Mouse (Mus musculus): ENCODE results near the gene Eif3m. TPM values are rescaled to one million over a fixed set of nuclear protein-coding genes. Genes with fewer than 3 reads are reported as not detected.
"Not testable (repeated sequence)": the region's sequence is repeated elsewhere in the genome, so short reads cannot be mapped to it uniquely, and the experiment has no call there.

The Eif3m gene
- total RNA-seq (2022), result 100 to 1,000 TPM in 3 of 4 experiments, 10 to 100 TPM in 1; 97.1 to 112 (median 104) TPM

DNA sequence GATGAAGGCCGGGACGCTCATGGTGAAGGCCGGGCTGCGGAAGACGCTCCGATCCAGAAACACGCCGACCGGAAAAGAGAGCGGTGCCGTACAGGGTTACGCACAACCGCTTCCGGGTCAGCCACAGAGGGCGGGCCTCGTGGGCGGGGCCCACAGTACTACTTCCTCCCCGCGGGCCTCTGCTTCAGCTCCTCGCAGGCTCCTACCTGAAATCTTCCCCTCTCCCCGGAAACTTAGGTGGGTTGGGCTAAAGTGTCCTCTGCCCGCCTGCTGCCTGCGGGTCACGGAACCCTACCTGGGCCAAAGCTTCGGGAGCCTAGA, at the start of gene Eif3m:
Gene Eif3m, minus strand, starts transcription at position 114 of the 321 bp plus-strand sequence.
- DNase-seq (ENCODE audit: low spot score in 2 of 2), result peak; percentile 90

DNA sequence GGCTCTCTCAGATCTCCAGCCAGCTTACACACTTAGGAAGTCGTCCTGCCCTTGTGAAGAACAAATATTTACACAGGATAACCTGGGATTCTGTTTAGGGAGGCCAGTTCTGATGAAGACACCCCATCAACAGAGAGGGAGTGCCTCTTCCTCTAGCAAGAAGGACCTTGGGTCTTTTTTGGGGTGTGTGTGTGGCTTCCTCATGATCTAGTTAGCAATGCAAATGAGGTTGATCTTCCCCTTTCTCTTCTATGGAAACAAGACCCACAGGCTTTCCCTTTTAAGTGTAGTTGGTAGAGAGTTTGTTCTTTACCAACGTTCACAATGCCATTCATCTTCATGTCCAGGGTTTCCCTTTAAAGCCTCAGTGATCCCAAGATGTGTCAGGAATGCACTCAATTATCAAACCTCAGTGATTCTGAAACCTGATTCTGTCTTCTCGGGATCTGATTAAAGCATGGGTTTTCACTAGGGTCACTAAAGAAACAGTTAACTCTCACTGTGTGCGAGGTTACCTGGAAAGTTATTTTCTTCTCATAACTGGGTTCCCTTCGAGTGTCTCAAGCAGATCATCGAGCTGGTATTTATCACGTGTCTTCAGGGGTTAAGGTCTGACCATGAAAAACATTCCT, 46.0 kb upstream of the Eif3m start:
- no peak for DNase-seq (ENCODE audit: low spot score in 2 of 2)

- no peak for DNase-seq (ENCODE audit: low spot score in 2 of 2)
These were observed 41.8 kb upstream of the Eif3m start for GRCm38 (mm10) chr2:105058577-105059116.

- no peak for DNase-seq (ENCODE audit: low spot score in 2 of 2)
These were observed 38.6 kb upstream of the Eif3m start for GRCm38 (mm10) chr2:105055529-105055928.

GRCm38 (mm10) chr2:105048301-105048700, 31.4 kb upstream of the Eif3m start:
- DNase-seq (ENCODE audit: low spot score in 2 of 2), result no peak

DNA sequence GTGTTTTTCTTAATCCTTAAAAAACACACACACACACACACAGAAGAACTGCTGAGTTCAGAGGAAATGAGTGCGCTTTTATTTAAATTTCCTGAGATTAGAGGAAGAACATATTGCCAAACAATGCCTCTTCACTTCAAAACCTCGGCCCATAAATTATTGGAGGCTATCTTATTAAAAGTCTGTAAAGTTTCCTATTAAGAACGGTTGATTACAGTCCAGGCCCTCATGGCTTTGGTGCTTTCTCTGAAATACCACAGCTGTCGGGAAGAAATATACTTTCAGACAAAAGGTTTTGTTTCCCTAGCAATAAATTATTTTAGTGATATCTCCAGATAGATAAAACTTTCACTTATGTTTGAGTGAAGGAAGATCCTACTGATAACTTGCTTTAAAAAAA, 26.3 kb upstream of the Eif3m start:
- DNase-seq (ENCODE audit: low spot score in 2 of 2), result no peak

DNA sequence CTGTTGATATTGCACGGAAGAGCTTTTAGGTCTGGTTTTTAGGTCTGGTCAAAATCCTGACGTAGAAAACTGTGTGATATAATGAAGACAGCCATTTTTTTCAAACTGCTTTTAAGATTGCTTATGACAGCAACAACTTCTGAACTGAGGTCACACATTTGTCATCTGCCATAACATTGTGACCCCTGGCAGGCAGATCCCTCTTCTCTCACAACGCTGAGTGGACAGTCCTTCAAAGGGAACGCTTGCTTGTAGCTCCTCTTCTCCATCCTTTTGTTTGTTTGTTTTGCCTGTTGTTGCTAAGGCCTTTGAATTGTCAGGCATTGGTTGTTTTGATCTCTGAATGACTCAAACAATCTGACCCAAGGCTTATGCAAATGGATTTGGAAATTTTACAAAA, 24.0 kb upstream of the Eif3m start:
- DNase-seq (ENCODE audit: low spot score in 2 of 2), result no peak

- no peak for DNase-seq (ENCODE audit: low spot score in 2 of 2)
These were observed 22.0 kb upstream of the Eif3m start for GRCm38 (mm10) chr2:105038879-105039278.

GRCm38 (mm10) chr2:105037956-105038569, 21.2 kb upstream of the Eif3m start:
- no peak for DNase-seq (ENCODE audit: low spot score in 2 of 2)

- no peak for DNase-seq (ENCODE audit: low spot score in 2 of 2)
These were observed 19.7 kb upstream of the Eif3m start for GRCm38 (mm10) chr2:105036401-105037070.

DNA sequence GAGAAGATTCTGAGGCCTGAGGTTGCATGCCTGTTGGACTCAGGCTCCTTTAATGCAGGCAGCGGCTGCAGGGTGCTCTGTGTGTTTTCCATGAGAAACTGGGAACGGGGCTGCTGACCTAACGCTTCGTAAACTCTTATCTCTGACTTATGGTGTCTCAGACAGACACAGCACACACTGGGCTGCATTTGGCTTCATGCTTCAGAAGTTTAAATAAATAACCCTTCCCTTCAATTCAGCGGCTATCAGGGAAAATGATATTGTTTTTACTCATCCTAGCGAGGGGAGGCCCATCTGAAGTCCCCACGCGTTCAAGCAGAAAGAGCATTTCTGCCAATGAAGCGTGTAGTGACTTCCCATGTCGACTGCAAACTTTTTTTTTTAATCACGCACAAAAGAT, 19.1 kb upstream of the Eif3m start:
- no peak for DNase-seq (ENCODE audit: low spot score in 2 of 2)

GRCm38 (mm10) chr2:105034084-105034483, 17.2 kb upstream of the Eif3m start:
- no peak for DNase-seq (ENCODE audit: low spot score in 2 of 2)

DNA sequence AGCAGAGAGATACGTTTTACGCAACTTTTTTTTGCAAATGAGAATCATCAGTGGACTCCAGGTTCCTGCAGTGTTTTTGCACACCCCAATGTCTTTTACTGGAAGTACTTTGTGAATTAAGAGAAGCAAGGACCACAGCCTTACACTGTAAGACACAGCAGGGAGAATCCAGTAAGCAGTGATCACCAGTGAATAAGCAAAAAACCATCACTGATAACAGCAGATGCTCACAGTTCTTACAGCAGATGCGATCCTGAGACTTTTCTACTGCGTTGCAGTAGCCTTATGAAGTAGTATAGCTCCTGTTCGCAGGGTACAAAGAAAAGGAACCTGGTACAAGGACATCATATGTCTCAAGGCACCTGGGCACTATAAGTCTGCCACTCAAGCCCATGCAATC, 13.6 kb upstream of the Eif3m start:
- no peak for DNase-seq (ENCODE audit: low spot score in 2 of 2)

DNA sequence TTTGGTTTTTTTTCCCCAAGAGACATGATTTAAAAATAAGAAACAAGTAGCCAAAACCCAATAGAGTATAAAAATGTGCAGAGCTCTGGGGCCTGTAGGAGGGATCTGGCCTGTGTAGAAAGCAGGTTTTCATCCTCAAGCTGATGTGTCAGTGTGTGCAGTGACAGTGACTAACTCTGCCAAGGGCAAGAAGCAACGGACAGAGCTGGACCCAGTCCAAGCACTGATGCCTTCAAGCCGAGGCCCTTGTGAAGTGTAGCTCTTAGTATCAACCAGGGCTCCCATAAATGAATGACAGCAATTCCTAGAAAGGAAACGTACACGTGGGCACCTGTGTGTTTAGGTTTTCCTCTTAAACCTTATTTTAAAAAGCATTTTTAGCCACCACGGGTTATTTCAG, 11.9 kb upstream of the Eif3m start:
- DNase-seq (ENCODE audit: low spot score in 2 of 2), result no peak

GRCm38 (mm10) chr2:105026950-105027695, 10.2 kb upstream of the Eif3m start:
- DNase-seq (ENCODE audit: low spot score in 2 of 2), result no peak

GRCm38 (mm10) chr2:105025610-105026009, 8.7 kb upstream of the Eif3m start:
- DNase-seq (ENCODE audit: low spot score in 2 of 2), result not testable (repeated sequence)

DNA sequence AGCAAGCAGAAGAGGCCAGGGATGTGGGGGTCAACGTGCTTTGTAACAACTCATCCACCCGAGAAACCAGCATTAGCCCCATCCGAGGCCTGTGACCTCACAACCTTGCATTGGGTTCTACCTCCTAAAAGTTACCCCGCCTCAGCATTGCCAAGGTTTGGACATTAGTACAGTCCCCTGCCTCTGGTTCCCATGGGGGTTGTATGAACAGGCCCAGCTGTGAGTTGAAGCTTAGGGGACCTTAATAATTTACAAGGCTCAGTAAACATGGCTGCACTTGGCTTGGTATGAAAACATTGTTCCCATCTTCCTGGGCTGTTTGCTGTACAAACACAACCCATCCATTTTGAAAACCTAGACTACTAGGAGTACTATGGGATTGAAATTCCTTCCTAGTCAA, 6.9 kb upstream of the Eif3m start:
- no peak for DNase-seq (ENCODE audit: low spot score in 2 of 2)

DNA sequence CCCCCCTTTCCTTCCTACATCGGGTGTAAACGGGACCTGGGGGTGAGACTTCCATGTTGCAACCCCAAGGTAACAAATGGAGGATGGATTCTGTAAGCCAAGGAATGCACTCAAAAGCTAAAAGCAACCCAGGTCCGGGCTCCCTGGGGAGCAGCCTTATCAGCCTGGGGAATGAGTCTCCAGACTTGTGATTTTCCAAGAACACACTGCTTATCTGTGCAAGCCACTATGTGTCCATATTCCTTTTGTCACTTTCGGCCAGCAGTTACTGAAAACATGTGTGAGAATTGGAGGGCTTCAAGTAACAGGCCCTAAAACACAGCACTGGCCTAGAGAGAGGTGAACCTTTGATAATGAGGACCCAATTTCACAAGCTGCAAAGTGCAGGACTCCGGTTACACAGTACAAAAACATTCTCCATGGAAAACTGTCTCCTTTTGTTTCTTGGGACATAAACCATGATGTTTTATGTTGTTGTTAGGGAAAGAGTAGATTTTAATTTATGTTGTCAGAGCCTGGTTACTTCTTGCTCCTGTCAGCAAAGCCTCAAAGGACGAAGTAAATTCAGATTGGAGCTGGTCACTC, 6.2 kb upstream of the Eif3m start:
- DNase-seq (ENCODE audit: low spot score in 2 of 2), result no peak

DNA sequence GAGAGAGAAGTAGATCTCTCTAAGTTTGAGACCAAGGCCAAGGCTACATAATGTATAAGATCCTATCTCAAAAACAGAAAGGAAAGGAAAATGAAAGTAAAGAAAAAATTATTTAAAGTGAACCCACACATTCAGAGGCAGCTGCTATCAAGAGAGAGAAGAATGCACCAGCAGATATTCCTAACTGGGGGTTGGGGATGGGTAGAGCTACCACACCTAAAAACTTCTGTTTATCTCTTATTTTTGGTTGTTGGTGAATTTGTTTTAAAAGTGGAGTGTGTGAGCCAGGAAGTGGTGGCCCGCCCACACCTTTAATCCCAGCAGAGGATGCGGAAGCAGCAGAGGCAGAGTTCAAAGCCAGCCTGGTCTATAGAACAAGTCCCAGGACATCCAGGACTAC, 5.0 kb upstream of the Eif3m start:
- DNase-seq (ENCODE audit: low spot score in 2 of 2), result no peak

DNA sequence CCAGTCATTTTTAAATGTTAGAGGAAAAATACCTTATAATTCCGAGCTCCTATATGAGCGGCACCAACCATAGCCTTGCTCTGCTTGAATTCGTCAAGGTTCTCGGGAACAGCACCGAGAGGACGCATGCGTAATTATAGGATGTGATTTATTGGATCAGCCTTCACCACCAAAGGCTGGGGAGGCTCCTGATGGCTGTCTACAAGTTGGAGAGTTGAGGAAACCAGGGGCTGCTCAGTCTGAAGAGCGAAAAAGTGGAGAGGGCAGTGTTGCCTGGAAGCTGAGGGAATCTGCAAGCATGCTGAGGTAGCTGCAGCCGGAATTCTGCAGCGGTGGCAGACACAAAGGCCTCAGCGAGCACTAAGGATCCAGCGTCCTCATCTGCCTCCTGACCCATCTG, 4.4 kb upstream of the Eif3m start:
- no peak for DNase-seq (ENCODE audit: low spot score in 2 of 2)

- no peak for DNase-seq (ENCODE audit: low spot score in 2 of 2)
These were observed 2.6 kb upstream of the Eif3m start for GRCm38 (mm10) chr2:105019457-105019856.

DNA sequence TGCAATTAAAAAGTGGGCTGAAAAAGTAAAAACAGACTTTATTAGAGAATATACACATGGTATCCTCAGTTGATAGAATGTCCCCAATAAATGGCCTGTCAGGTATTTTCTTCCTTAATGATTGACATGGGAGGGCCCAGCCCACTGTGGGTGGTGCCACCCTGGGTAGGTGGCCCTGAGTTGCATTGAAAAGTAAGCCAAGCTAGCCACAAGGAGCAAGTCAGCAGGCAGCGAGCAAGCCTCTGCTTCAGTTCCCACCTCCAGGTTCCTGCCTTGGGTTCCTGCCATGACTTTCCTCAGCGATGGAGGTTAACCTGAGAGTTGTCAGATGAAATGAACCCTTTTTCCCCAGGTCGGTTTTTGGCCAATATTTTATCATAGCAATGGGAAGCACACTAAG, 922 bp upstream of the Eif3m start:
- no peak for DNase-seq (ENCODE audit: low spot score in 2 of 2)
